Mouse (Mus musculus) G1E-ER4 (cell line): ENCODE measurements around the gene 2810408A11Rik. TPM values are rescaled to one million over a fixed set of nuclear protein-coding genes. Genes with fewer than 3 reads are reported as not detected.

Source experiments
- GATA1 ChIP-seq: IDR thresholded peaks from one replicate; pipeline ENCODE4 v1.8.0; 2012; ENCODE audit warnings: low read length, inconsistent platforms
- polyA plus RNA-seq: library from polyadenylated mRNA; stranded (reverse); fragments of >175 nt; gene quantifications from 2 replicates; pipeline ENCODE4 v1.2.3, GENCODE M21; 2012

Gene 2810408A11Rik
- polyA plus RNA-seq, 1 experiment = 1.0 TPM

DNA sequence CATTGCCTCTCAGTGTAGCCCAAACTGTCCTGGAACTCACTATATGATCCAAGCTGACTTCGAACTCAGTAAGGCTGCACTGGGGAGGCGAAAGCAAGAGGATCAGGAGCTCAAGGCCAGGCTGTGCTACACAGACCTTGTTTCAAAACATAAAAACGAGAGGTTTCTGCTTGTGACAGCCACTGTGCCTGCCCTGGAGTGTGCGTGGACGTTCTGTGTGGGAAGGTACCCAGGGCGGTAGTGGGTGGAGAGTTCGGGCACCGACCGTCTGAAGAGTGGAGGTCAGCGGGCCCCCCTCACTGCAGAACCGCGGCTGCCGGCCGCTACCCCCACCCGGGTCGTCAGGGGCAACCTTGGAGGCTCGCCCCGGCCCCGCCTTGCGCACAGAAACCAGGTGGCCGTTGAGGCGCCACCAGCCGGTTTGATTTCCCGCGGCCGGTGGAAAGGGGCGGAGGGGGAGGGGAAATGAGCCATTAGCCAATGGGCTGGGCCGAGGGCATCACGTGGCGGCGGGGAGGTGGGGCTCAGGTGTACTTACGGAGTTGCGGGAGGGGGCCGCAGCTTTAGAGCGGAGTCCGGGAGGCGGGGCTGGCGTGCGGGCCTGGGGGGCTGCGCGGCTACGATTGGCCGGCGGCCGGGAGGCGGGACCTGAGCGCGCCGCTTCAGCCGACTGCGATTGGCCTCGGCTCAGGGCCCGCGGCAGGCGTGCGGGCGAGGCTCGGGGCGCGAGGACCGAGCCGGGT is 34.5 kb upstream of the 2810408A11Rik start, which contains the start of gene Ybx2:
Gene Ybx2 (plus strand): TSS at position 660 of the 743 bp plus-strand sequence.
- TF ChIP-seq GATA1 = no peak

DNA sequence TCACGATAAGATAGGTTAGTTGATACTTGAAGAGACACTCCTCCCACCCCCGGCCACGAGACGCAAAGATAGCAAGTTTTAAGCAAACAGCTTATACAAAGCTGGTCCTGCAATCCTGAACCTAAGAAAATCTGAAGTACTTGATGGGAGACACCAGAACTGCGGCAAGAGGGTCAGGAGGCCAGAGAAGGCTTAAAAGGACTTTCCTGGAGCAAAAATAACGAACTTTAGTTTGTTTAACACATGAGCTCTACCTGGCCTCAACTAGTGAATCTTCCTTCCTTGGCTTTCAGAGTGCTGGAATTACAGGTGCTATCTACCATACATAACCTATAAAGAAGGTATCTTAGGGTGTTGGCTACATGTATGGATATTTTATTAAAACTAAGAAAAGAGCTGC is 33.9 kb upstream of the 2810408A11Rik start:
- no peak for TF ChIP-seq GATA1

DNA sequence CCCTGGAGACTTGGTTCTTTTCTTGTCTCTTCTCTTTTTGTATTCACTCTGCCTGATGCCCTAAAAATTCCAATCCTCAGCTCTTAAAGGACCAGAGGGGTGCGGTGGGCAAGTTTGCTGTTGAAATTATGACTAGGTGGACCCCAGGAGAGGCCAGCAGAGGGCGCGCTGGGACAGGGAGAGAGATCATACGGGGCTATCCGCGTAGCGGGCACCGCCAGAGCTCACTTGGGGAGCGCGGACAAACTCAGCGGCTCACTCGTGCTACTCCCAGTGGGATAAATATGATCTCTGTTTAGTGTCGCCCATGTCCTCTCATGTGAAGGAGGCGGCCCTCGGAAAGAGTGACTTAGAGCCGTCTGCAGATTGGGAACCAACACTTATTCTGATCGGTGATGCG is 33.4 kb upstream of the 2810408A11Rik start:
- TF ChIP-seq GATA1 = no peak

DNA sequence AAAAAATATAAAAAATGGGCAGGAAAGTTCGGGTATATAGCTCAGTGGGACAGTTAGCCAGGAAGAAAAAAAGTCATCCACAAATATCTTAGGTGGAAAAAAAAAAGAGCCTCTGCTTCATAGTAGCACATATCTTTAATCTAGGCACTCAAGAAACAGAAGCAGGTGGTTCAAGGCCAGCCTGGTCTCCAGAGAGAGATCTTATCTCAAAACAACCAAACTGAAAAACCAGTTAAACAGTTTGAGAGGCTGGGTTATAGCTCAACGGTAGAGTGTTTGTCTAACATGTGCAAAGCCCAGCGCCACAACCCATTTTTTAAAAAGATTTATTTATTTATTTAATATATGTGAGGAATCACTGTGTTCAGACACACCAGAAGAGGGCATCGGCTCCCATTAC is 32.3 kb upstream of the 2810408A11Rik start:
- TF ChIP-seq GATA1 = no peak

DNA sequence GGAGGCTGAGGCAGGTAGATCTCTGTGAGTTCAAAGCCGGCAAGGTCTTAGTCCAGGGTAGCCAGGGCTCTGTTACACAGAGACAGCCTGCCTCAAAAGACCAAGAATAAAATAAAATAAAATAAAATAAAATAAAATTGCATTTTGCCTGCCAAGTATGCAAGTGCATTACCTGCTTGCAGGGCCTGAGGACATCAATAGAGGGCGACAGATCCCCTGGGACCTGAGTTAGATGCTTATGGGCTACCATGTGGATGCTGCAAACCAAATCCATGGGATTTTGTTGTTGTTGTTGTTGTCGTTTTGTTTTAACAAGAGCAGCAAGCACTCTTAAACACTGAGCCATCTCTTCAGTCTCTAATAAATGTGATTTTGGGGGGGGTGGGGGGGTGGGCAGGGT is 31.5 kb upstream of the 2810408A11Rik start:
- TF ChIP-seq GATA1 = no peak

DNA sequence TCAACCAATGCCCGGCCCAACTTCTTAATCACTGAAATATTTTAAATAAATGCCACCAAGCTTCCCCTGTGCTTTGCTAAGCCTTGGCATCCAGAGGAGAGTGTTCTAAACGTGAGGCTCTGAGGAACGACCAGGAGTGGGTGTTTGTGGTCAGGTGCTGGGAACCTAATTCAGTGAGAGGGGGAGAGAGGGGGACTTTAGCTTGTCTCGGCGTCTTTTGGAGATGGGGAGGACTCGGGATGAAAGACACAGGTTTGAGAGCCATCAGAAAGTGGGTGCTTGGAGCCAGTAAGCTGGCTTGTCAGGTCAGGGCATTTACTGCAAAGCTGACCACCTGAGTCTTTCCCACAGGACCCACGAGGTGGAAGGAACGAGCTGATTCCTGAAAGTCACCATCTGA is 31.0 kb upstream of the 2810408A11Rik start:
- no peak for TF ChIP-seq GATA1

DNA sequence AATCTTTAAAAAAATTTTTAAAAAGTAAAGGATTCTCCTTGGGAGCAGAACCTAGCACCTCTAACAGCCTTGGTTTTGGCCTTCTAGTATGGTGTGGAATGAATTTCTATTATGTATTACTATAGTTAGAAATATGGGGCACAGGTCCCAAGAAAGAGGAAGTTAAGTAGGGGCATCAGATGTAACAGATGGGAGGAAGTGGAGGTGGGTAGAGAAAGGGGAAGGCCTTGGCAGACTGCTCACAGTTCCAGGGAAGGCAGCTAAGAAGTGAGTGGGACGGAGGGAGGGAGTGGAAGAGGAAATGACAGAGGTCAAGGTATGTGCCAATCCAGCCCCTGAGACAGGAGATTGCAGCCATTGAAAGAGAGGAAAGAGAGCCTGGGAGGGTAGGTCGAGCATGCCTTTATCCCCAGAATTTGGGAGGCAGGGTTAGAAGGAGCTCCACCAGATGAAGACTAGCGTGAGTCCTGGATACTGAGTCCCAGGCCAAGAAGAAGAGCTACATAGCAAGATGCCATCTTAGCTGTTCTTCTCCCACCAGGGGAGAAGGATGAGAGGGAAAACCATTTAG is 30.3 kb upstream of the 2810408A11Rik start:
- TF ChIP-seq GATA1 = peak; percentile 35

DNA sequence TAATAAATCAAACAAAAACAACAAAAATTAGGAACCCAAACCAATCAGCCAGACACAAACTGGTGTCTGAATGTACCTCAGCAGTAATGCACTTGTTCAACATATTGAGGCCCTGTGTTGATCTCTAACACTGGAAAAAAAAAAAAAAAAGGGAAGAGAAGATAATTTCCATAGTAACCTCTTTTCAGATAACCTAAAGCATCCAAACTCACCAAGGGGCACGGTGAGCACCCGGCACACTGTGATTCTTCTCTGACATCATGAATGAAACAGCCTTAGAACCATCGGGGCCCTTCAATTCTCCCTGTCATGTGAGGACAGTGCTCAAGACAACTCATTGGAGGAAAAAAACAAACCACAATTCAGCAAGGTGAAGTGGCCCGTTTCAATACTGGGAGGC is 28.9 kb upstream of the 2810408A11Rik start:
- no peak for TF ChIP-seq GATA1

DNA sequence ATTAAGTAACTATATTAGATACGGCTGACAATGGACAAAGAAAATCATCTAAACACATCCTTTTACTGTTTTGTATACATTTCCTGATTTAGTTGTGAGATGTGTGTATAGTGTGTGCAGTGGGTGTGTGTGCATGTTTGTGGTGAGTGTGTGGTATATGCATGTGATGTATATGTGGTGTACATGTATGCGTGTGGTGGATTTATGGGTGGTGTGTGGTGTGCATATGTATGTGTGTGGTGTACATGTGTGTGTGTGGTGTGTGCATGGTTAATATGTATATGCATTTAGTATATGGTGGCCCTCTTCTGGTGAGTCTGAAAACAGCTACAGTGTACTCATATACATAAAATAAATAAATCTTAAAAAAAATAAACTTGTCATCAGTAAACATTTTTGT is 26.7 kb upstream of the 2810408A11Rik start:
- no peak for TF ChIP-seq GATA1

DNA sequence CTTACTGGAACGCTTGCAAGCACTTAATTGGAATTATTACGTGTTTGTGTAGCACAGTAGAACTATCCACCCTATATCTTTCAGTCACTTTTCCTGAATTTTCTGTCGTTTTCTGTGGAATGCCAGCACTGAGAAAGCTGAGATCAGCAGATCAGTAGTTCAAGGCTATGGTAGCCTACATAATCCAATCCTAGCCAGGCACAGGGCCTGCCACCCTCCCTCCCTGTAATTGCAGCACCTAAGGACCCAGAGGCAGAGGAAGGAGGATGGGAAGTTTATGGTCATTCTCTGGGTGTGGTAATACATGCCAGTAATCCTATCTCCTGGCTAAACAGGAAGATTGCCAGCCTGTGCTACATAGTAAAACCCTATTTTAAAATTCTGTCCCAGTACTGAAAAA is 22.0 kb upstream of the 2810408A11Rik start:
- no peak for TF ChIP-seq GATA1

DNA sequence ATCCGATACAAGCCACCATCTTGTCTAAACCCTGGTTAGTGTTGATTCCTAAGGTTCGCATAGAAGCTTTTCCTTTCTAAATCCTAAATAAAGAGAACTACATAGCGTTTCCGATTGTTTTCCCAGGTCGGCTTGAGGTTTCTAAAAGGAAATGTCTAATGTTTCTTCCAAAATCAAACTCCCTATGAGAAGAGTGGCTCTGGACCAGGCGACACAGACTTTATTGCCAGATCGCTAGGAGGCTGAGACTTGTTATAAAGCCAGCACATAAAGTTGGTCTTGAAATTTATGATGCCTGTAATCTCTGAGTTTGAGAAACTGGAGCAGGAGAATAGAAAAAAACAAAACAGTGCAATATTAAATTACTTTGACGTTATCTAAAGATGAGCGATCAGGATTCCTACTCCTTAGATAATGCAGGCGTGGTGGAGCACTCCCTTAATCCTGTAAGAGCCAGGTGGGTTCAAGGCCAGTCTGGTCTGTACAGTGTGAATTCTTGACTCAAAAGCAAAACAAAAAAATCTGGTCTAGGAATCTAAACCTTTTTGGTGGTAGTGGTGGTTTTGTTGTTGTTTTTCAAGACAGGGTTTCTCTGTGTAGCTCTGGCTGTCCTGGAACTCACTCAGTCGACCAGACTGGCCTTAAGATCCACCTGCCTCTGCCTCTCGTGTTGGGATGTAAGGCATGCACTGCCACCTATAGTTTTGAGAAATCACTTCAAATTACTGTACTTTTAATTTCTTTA is 21.4 kb upstream of the 2810408A11Rik start:
- TF ChIP-seq GATA1 = no peak

DNA sequence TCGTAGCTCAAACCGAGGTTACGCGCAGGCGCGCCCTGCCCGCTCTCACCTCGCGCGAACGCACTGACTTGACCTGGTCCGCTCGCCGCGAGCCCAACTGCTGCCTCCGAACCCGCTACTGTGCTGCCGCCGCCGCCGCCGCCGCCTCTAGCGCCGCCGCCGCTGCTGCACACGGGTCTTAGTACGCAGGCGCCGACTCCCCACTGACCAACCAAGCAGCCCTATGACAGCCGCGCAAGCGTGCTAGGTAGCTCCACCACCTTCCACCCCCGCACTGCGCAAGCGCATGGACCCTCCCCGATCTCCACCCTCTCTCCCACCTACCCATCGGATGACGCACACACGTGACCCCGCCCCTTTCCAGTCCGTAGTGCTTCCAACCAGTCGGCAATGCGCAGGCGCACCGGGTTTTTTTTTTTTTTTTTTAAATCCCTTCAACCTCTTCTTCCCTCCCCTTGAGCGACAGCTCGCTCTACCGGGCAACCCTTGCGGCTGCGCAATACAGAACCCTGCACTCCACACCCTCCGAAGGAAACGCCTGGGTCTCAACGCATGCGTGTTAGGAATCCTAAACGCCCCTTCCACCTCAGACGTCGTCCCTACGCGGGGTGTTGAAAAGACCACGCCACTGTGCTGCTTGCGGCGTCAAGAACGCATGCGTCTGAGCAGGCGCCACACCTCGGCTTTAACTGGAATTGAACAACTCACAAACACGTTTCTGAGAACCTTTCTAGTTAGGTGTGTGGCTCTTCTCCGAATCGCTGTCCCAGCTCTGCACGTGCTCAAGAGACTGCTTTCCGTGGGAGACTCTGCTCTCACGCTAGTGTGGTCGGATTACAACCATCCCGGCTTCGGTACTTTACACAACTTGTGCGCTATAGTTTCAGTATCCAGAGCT is 20.6 kb upstream of the 2810408A11Rik start, which contains the start of gene Eif5a:
Gene Eif5a (minus strand): TSS at position 845 of the 898 bp plus-strand sequence.
- no peak for TF ChIP-seq GATA1

DNA sequence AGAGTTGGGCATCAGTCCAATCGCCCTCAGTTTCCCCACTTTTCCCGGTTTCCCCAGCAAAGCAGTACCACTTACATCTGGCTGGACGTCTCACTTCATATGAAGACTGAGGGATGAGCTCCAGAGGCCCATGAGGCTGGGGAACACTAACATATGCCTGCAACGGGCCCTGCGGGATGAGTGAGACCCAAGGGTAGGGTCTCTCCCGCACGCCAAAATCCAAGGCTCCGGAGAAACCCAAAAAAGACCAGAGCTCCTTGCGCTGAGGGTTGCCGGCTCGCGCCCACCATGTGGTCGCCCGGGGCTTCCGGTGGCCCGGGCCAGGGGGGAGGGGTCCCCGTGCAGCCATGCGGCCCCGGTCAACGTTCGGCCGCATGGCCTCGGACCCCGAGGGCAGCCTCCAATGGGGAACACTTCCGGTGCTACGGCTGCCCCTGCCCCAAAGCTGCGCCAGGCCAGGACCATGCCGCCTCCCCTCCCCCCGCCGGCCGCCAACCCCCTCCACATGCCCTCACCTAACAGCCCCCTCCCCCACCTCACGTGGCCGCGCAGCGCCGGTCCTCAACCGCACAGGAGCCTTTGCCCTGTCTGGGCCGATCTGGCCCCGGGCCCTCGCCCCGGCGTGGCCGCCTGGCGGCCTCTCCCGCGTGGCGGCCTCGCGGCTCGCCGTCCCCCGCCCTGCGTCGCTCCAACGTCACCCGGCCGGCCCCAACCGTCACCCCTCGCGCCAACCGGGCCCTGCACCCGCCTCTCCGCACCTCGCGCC is 19.7 kb upstream of the 2810408A11Rik start:
- no peak for TF ChIP-seq GATA1

DNA sequence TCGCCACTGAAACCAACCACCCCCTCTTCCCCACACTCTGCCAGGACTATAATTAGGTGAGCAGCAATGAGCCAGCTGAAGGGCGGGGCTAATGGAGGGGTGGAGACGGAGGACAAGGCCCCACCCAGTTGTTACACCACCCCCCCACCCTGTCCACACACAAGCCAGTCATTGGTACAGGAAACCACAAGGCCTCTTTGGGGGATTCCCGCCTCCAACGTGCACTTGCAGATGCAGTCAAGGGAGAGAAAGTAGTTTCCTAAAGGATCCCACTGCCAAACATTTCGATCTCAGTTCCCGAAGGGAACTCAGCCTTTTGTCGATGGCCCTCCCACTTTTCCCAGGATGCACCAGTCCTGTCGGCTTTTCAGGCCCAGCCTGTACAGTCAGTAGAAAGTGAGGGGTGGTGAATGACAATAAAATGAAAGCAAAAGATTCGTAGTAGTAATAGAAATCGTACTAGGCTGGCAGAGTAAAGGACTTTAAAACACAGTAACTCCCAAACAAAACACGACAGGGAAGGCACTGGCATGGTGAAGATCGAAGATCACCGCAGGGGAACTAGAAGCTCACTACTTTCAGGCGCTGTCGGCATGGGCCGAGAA is 19.0 kb upstream of the 2810408A11Rik start:
- TF ChIP-seq GATA1 = no peak
